Mouse (Mus musculus) limb, embryonic 14.5 days (tissue): Measurements from ENCODE around the gene Nectin1. TPM values are rescaled to one million over a fixed set of nuclear protein-coding genes. Genes with fewer than 3 reads are reported as not detected.
A peak's percentile ranks its signal among the peaks of the same experiment; 100 is the strongest.

ENCODE experiments used
- ATAC-seq: fragments of 200-750 bp; cut with Nextera tagmentation; 2 replicates; pipeline ENCODE4 v1.8.0; 2017; ENCODE audit warnings: low read depth, moderate number of reproducible peaks, moderate TSS enrichment; ENCODE audit not compliant: low FRiP score
- DNase-seq: peaks from one replicate; pipeline ENCODE4 v3.0.0-alpha.2; 2015; ENCODE audit warnings: low spot score
- H3K27ac ChIP-seq: fragments of 300-500 bp; sonication (generic); replicated peaks from 2 replicates; pipeline ENCODE4 v1.5.1; 2014; ENCODE audit warnings: low read depth, mild to moderate bottlenecking, low read length, moderate library complexity, mixed read lengths
- H3K27me3 ChIP-seq: fragments of 300-500 bp; sonication (generic); 2 replicates; pipeline ENCODE4 v1.6.1; 2014; ENCODE audit warnings: low read length, mixed read lengths; ENCODE audit not compliant: control insufficient read depth, insufficient read depth
- H3K36me3 ChIP-seq: fragments of 300-500 bp; sonication (generic); 2 replicates; pipeline ENCODE4 v1.6.1; 2014; ENCODE audit warnings: mild to moderate bottlenecking, low read length, moderate library complexity, mixed read lengths; ENCODE audit not compliant: control insufficient read depth, insufficient read depth
- H3K4me1 ChIP-seq: fragments of 300-500 bp; sonication (generic); 2 replicates; pipeline ENCODE4 v1.6.1; 2014; ENCODE audit warnings: antibody characterized with exemption, low read length, mixed read lengths; ENCODE audit not compliant: control insufficient read depth, insufficient read depth
- H3K4me2 ChIP-seq: fragments of 300-500 bp; sonication (generic); replicated peaks from 2 replicates; pipeline ENCODE4 v1.6.1; 2014; ENCODE audit warnings: low read depth, mild to moderate bottlenecking, low read length, moderate library complexity; ENCODE audit not compliant: severe bottlenecking
- H3K4me3 ChIP-seq: fragments of 300-500 bp; sonication (generic); replicated peaks from 2 replicates; pipeline ENCODE4 v1.5.1; 2014; ENCODE audit warnings: low read length
- H3K9ac ChIP-seq: fragments of 300-500 bp; sonication (generic); 2 replicates; pipeline ENCODE4 v1.6.1; 2014; ENCODE audit warnings: mild to moderate bottlenecking, low read depth, low read length, moderate library complexity; ENCODE audit not compliant: severe bottlenecking
- H3K9me3 ChIP-seq: fragments of 300-500 bp; sonication (generic); 2 replicates; pipeline ENCODE4 v1.6.1; 2016; ENCODE audit warnings: low read length; ENCODE audit not compliant: control insufficient read depth
- POLR2A ChIP-seq: fragments of 200-500 bp; IDR thresholded peaks from 2 replicates; pipeline ENCODE4 v1.8.0; 2012; ENCODE audit warnings: inconsistent platforms, mild to moderate bottlenecking, moderate library complexity, borderline replicate concordance; ENCODE audit not compliant: insufficient read depth, insufficient read length; ENCODE audit errors: extremely low read depth
- WGBS: fragments of 180-500 bp; shearing (Covaris S2); extraction: QIAGEN DNeasy Blood & Tissue Kit; methylation state at CpG from one replicate; pipeline ENCODE4 v1.1.7; 2014; 5-methylcytosine and 5-hydroxymethylcytosine counted together
- polyA plus RNA-seq, 2 experiments: library from polyadenylated mRNA; depleted of rRNA in 1 of 2; stranded (reverse) in 1 of 2; unstranded in 1 of 2; fragments of >200 nt; fragmentation: Nextera tagmentation in 1 of 2; extraction: Ambion mirVana in 1 of 2; gene quantifications; 2 replicates each; pipeline versions ENCODE4 v1.2.1 to v1.2.3; 2012 to 2014

The Nectin1 gene
- polyA plus RNA-seq, 2 experiments: 15.2 to 15.4 TPM

DNA sequence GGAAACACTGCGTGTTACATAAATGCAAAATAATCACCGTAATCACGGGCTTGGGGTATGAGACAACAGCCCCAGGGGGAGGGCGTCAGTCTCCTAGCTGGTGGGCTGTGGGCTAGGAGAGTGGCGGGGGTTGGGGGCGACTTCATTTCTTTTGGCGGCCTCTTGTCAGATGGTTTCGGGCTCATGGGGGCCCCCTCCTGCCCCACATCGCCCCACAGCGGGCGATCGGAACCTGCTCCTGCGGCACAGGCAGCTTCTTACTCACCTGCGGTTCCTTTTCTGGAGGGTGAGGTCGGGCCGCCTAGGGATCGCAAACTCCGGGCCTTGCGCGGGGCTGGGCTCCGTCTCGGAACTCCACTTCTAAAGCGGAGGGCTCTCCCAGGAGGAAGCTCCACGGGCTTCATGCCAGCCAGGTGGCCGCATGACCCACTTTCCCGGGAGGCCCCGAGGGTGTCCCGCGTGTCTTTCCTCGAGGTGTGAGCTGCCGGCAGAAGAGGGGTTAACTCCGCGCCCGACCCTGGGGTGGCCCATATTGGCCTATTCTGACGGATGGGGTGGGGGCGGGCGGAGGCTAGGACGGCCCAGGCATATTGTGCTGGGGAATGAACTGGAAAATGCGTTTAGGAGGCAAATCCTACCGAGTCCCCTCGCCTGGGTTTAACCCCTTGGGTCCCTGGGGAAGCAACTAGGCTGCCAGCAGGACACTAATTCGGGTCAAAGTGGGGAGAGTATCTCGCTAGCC is 1.4 kb downstream of the Nectin1 start:
- peak overlapping the region; percentile 88 for H3K9ac ChIP-seq

DNA sequence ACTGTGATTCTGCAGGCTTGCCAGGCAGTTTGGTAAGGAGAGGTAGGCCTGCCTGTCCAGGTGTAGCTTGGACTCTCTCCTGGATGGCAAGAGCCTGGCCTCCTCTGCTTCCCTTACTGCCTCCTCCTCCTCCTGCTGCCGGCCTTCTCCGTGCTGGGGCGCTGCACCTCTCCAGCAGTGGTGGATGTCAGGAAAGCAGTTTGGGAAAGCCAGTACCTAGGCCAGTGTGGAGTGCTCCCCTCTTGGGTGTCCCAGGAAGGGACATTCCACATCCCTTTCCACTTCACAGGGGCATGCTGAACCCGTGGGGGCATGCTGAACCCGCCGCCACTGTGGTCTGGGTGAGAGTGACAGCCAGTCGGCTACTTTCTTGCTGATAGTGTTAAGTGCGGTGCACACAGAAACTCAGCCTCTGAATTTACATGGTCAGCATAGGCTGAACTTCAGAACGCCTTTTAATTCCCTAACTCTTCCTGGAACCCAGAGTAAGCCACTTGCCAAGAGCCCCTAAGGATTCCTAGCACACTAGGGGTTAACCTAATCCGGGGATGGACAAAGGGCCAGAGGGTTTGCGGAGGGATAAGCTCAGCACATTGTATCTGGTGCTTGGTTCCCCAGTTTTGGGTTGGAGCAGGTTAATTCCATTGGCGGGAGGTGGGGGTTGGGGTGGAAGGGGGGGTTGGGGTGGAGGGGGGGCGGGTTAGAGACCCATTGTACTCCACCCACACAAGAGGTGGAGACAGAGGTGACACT is 2.3 kb downstream of the Nectin1 start:
- peak overlapping the region; percentile 93 for H3K4me3 ChIP-seq
- DNase-seq (no peak), ATAC-seq (no peak)
- no peaks in the 10 kb centered on the region for H3K9me3 ChIP-seq
- WGBS: 7% methylated on average over 13 of the region's 13 CpGs
- H3K27ac ChIP-seq: no peak overlapping the region
- H3K27me3 ChIP-seq: 0 out of 2 replicates have a peak, but pooled peaks cover 7% of the 10 kb centered on the region
- no peak for TF ChIP-seq POLR2A
- no peaks in the 10 kb centered on the region for H3K36me3 ChIP-seq
- peaks cover 17% of the 10 kb centered on the region for H3K4me1 ChIP-seq
- H3K4me2 ChIP-seq: peak overlapping the region; percentile 94
- peak overlapping the region; percentile 88 for H3K9ac ChIP-seq

More for the DNA sequence above, 1.4 kb downstream of the Nectin1 start:
- Histone ChIP-seq H3K27ac (no peak overlapping the region), H3K4me1 (peaks cover 17% of the 10 kb centered on the region), H3K27me3 (0 out of 2 replicates have a peak, but pooled peaks cover 7% of the 10 kb centered on the region), H3K4me2 (peak overlapping the region; percentile 94), H3K9me3 (no peaks in the 10 kb centered on the region), H3K36me3 (no peaks in the 10 kb centered on the region), H3K4me3 (peak overlapping the region; percentile 93)
- TF ChIP-seq POLR2A: no peak
- ATAC-seq (no peak), DNase-seq (peak; percentile 29)
- 1% methylated on average over 40 of the region's 43 CpGs for WGBS

DNA sequence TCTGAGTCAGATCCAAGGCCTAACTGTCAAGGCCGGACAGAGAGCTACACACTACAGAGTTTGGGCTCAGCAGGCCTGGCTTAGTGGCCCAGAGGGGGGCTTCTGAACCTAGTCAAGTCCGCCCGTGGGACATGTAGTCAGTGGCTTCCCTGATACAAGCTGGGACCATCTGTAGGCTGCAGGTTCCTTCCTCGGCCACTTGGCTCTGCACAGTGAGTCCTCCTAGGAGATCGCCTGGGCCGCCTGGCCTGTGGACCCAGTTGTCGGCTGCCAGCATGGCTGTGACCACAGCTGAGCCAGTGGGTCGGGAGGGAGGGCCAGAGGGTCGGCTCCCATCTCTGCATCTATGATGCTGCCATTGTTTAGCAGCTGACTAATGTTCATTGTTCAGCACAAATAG is 3.9 kb downstream of the Nectin1 start:
- Histone ChIP-seq H3K9me3 (no peaks in the 10 kb centered on the region), H3K27ac (no peak overlapping the region), H3K27me3 (0 out of 2 replicates have a peak, but pooled peaks cover 7% of the 10 kb centered on the region), H3K36me3 (no peaks in the 10 kb centered on the region), H3K4me2 (no peak overlapping the region), H3K4me3 (no peak overlapping the region), H3K9ac (no peak overlapping the region), H3K4me1 (peaks cover 16% of the 10 kb centered on the region)
- 59% methylated on average over 9 of the region's 9 CpGs for WGBS
- ATAC-seq (no peak), DNase-seq (no peak)
- no peak for TF ChIP-seq POLR2A

DNA sequence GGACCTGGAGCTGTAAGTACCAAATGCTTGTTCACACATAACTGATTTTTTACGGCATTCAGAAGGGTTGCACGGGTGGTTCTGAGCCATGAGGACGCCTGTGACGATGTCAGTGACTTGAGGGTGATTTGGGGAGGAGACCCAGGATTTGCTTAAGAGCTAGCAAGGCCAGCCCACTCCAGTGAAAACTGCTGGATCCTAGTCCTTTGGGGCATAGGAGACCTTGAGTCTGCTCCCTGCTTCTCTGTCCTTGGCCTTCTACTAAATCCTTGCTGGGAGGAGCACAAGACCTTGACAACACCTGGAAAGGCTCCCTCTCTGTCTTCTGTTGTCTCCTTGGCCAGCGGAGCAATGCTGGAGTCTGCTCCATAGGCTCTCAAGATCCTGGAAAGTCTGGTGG is 4.7 kb downstream of the Nectin1 start:
- peaks cover 12% of the 10 kb centered on the region for H3K4me1 ChIP-seq
- no peak overlapping the region for H3K4me3 ChIP-seq
- H3K9me3 ChIP-seq: no peaks in the 10 kb centered on the region
- ATAC-seq (no peak), DNase-seq (no peak)
- H3K27ac ChIP-seq: no peak overlapping the region
- WGBS: 72% methylated on average over 5 of the region's 5 CpGs
- 0 out of 2 replicates have a peak, but pooled peaks cover 7% of the 10 kb centered on the region for H3K27me3 ChIP-seq
- H3K9ac ChIP-seq: no peak overlapping the region
- H3K36me3 ChIP-seq: no peaks in the 10 kb centered on the region
- no peak for TF ChIP-seq POLR2A
- H3K4me2 ChIP-seq: no peak overlapping the region

DNA sequence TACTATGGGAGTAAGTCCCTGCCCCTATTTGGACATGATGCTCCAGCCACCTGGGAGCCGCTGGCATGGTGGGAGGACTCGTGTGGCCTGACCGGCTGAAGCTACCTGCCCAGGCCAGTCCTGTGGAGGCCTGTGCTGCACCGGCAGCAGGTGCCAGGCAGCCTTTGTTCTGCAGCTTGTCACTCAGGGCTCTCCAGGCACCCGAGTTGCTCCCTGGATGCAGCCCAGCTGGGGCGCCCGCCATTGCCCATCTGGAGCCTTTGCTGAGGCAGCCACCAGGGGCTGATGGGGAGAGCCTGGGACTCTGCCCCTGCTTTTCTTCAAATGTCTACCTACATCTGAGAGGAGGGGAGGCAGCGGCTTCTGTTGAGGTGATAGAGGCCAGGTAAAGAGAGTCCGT is 6.3 kb downstream of the Nectin1 start:
- peaks cover 12% of the 10 kb centered on the region for H3K4me1 ChIP-seq

More for the DNA sequence above, 6.3 kb downstream of the Nectin1 start:
- H3K9me3 ChIP-seq: no peaks in the 10 kb centered on the region
- H3K36me3 ChIP-seq: no peaks in the 10 kb centered on the region
- ATAC-seq: no peak
- H3K9ac ChIP-seq: no peak overlapping the region
- H3K27me3 ChIP-seq: 0 out of 2 replicates have a peak, but pooled peaks cover 7% of the 10 kb centered on the region
- no peak overlapping the region for H3K4me2 ChIP-seq
- DNase-seq: no peak
- no peak for TF ChIP-seq POLR2A
- 74% methylated on average over 8 of the region's 9 CpGs for WGBS
- no peak overlapping the region for H3K4me3 ChIP-seq
- no peak overlapping the region for H3K27ac ChIP-seq
